Mouse (Mus musculus) cortical plate, adult 2 months (tissue): ENCODE data around the gene Fam83g.

ENCODE experiments used
- CTCF ChIP-seq: fragments of 200-500 bp; IDR thresholded peaks from 2 replicates; pipeline ENCODE4 v1.5.1; 2011; ENCODE audit warnings: mild to moderate bottlenecking, control low read depth, low read length; ENCODE audit not compliant: insufficient read depth; ENCODE audit errors: extremely low read depth
- POLR2A ChIP-seq: fragments of 200-500 bp; IDR thresholded peaks from 2 replicates; pipeline ENCODE4 v1.6.1; 2011; ENCODE audit warnings: mild to moderate bottlenecking, low read length, control low read depth; ENCODE audit not compliant: insufficient read depth; ENCODE audit errors: extremely low read depth

- TF ChIP-seq CTCF, result no peak
- no peak for TF ChIP-seq POLR2A
Measured at GRCm38 (mm10) chr11:61698852-61699251, 15.0 kb downstream of the Fam83g start.
